Mouse (Mus musculus) bone marrow, adult 2 months (tissue): ENCODE measurements around the gene Usp42. TPM values are rescaled to one million over a fixed set of nuclear protein-coding genes. Genes with fewer than 3 reads are reported as not detected.
A peak's percentile ranks its signal among the peaks of the same experiment; 100 is the strongest.

ENCODE experiments used
- H3K27ac ChIP-seq: fragments of 200-500 bp; 2 replicates; pipeline ENCODE4 v1.5.1; 2012; ENCODE audit warnings: low read depth, mild to moderate bottlenecking, control low read depth, inconsistent platforms, low read length; ENCODE audit not compliant: control insufficient read depth, poor library complexity, insufficient read depth
- H3K4me1 ChIP-seq: fragments of 200-500 bp; 2 replicates; pipeline ENCODE4 v1.6.1; 2011; ENCODE audit warnings: low read length; ENCODE audit not compliant: control insufficient read depth, insufficient read depth
- H3K4me3 ChIP-seq: fragments of 200-500 bp; replicated peaks from 2 replicates; pipeline ENCODE3; 2011; ENCODE audit warnings: mild to moderate bottlenecking, low read depth, low read length, control low read depth; ENCODE audit not compliant: control insufficient read depth
- CTCF ChIP-seq: fragments of 200-500 bp; IDR thresholded peaks from 2 replicates; pipeline ENCODE4 v1.5.1; 2011; ENCODE audit warnings: low read length, control low read depth; ENCODE audit not compliant: control insufficient read depth, insufficient read depth
- POLR2A ChIP-seq: fragments of 200-500 bp; IDR thresholded peaks from 2 replicates; pipeline ENCODE4 v1.6.1; 2011; ENCODE audit warnings: low read depth, mild to moderate bottlenecking, control low read depth, low read length, borderline replicate concordance; ENCODE audit not compliant: control insufficient read depth
- WGBS: fragments of 180-500 bp; shearing (Covaris S2); methylation state at CpG from one replicate; pipeline ENCODE4 v1.1.7; 2018; 5-methylcytosine and 5-hydroxymethylcytosine counted together
- polyA plus RNA-seq: library from polyadenylated mRNA; stranded (reverse); fragments of >200 nt; gene quantifications from 2 replicates; pipeline ENCODE4 v1.2.4, GENCODE M21; 2011; ENCODE audit warnings: low replicate concordance; ENCODE audit not compliant: missing spikeins, insufficient read depth, insufficient read length

The Usp42 gene
- polyA plus RNA-seq, 1 experiment: 6.2 TPM

GRCm38 (mm10) chr5:143683696-143684095 lies 48.4 kb downstream of the Usp42 start:
- no peak overlapping the region for H3K27ac ChIP-seq
- peaks cover 2% of the 10 kb centered on the region; the same call in 1 of the 2 replicates for H3K4me1 ChIP-seq
- WGBS: 78% methylated on average over 6 of the region's 6 CpGs
- no peak overlapping the region for H3K4me3 ChIP-seq
- TF ChIP-seq CTCF (no peak), POLR2A (no peak)

- Histone ChIP-seq H3K27ac (no peak overlapping the region), H3K4me3 (no peak overlapping the region), H3K4me1 (peaks cover 3% of the 10 kb centered on the region; the same call in 1 of the 2 replicates)
- TF ChIP-seq CTCF: no peak
- TF ChIP-seq POLR2A: no peak
- WGBS: 9% methylated on average over 6 of the region's 6 CpGs
Observed at GRCm38 (mm10) chr5:143679654-143680053, 52.4 kb downstream of the Usp42 start.

GRCm38 (mm10) chr5:143678634-143679271 lies 53.3 kb downstream of the Usp42 start:
- H3K4me1 ChIP-seq: peaks cover 3% of the 10 kb centered on the region; the same call in 1 of the 2 replicates
- no peak overlapping the region for H3K4me3 ChIP-seq
- TF ChIP-seq CTCF (no peak), POLR2A (no peak)
- WGBS: 53% methylated on average over 6 of the region's 6 CpGs
- no peak overlapping the region for H3K27ac ChIP-seq

GRCm38 (mm10) chr5:143677363-143677762 lies 54.7 kb downstream of the Usp42 start:
- H3K4me1 ChIP-seq: peaks cover 3% of the 10 kb centered on the region; the same call in 1 of the 2 replicates
- no peak overlapping the region for H3K27ac ChIP-seq
- no peak overlapping the region for H3K4me3 ChIP-seq
- TF ChIP-seq CTCF (no peak), POLR2A (no peak)
- 85% methylated on average over 4 of the region's 4 CpGs for WGBS

- 71% methylated on average over 5 of the region's 5 CpGs for WGBS
- 0 out of 2 replicates have a peak overlapping the region, but pooled peaks have one; percentile 24 for H3K27ac ChIP-seq
Observed at GRCm38 (mm10) chr5:143676218-143676985, 55.7 kb downstream of the Usp42 start.

GRCm38 (mm10) chr5:143674576-143674975 lies 57.5 kb downstream of the Usp42 start:
- no peak overlapping the region for H3K4me3 ChIP-seq
- H3K4me1 ChIP-seq: peaks cover 1% of the 10 kb centered on the region; the same call in 1 of the 2 replicates
- no peak overlapping the region for H3K27ac ChIP-seq
- WGBS: 14% methylated on average over 5 of the region's 5 CpGs
- no peak for TF ChIP-seq CTCF
- no peak for TF ChIP-seq POLR2A

More at GRCm38 (mm10) chr5:143676218-143676985, 55.7 kb downstream of the Usp42 start:
- no peak overlapping the region for H3K4me3 ChIP-seq
- no peak for TF ChIP-seq POLR2A
- peaks cover 3% of the 10 kb centered on the region; the same call in 1 of the 2 replicates for H3K4me1 ChIP-seq

GRCm38 (mm10) chr5:143670740-143671415 lies 61.2 kb downstream of the Usp42 start:
- Histone ChIP-seq H3K27ac (no peak overlapping the region), H3K4me3 (no peak overlapping the region), H3K4me1 (no peaks in the 10 kb centered on the region; the same call in 1 of the 2 replicates)
- TF ChIP-seq CTCF (no peak), POLR2A (no peak)
- 87% methylated on average over 6 of the region's 6 CpGs for WGBS

- Histone ChIP-seq H3K27ac (no peak overlapping the region), H3K4me1 (no peaks in the 10 kb centered on the region; the same call in 1 of the 2 replicates), H3K4me3 (no peak overlapping the region)
- TF ChIP-seq CTCF: no peak
- no peak for TF ChIP-seq POLR2A
- WGBS: 1% methylated on average over 2 of the region's 2 CpGs
Observed at GRCm38 (mm10) chr5:143669839-143670238, 62.2 kb downstream of the Usp42 start.
